Mouse (Mus musculus): ENCODE data around the gene Tec.

The Tec gene

GRCm38 (mm10) chr5:72891534-72891933 is 23.3 kb upstream of the Tec start:
- DNase-seq (ENCODE audit: low read depth, low spot score), result no peak

GRCm38 (mm10) chr5:72888260-72888659 is 20.0 kb upstream of the Tec start:
- no peak for DNase-seq (ENCODE audit: low read depth, low spot score)

GRCm38 (mm10) chr5:72886458-72887222 is 18.4 kb upstream of the Tec start:
- DNase-seq (ENCODE audit: low read depth, low spot score), result no peak

GRCm38 (mm10) chr5:72883706-72884105 is 15.4 kb upstream of the Tec start:
- DNase-seq (ENCODE audit: low read depth, low spot score), result no peak

GRCm38 (mm10) chr5:72882412-72882765 is 14.1 kb upstream of the Tec start:
- DNase-seq (ENCODE audit: low read depth, low spot score), result no peak

- DNase-seq (ENCODE audit: low read depth, low spot score), result no peak
These were observed 13.6 kb upstream of the Tec start for GRCm38 (mm10) chr5:72881748-72882411.

- no peak for DNase-seq (ENCODE audit: low read depth, low spot score)
These were observed 11.5 kb upstream of the Tec start for GRCm38 (mm10) chr5:72879736-72880135.

GRCm38 (mm10) chr5:72871114-72871513 is 2.8 kb upstream of the Tec start:
- no peak for DNase-seq (ENCODE audit: low read depth, low spot score)

GRCm38 (mm10) chr5:72869779-72870608 is 1.7 kb upstream of the Tec start:
- DNase-seq (ENCODE audit: low read depth, low spot score), result no peak

GRCm38 (mm10) chr5:72867036-72867672 is 1.1 kb downstream of the Tec start:
- DNase-seq (ENCODE audit: low read depth, low spot score), result no peak

GRCm38 (mm10) chr5:72866260-72866905 is 1.9 kb downstream of the Tec start:
- no peak for DNase-seq (ENCODE audit: low read depth, low spot score)

- no peak for DNase-seq (ENCODE audit: low read depth, low spot score)
These were observed 3.6 kb downstream of the Tec start for GRCm38 (mm10) chr5:72864654-72865178.

GRCm38 (mm10) chr5:72863166-72863565 is 5.1 kb downstream of the Tec start:
- DNase-seq (ENCODE audit: low read depth, low spot score), result no peak

- no peak for DNase-seq (ENCODE audit: low read depth, low spot score)
These were observed 6.4 kb downstream of the Tec start for GRCm38 (mm10) chr5:72861726-72862385.

- DNase-seq (ENCODE audit: low read depth, low spot score), result no peak
These were observed 7.4 kb downstream of the Tec start for GRCm38 (mm10) chr5:72860899-72861298.

GRCm38 (mm10) chr5:72858306-72858705 is 10.0 kb downstream of the Tec start:
- DNase-seq (ENCODE audit: low read depth, low spot score), result no peak

- DNase-seq (ENCODE audit: low read depth, low spot score), result no peak
These were observed 10.5 kb downstream of the Tec start for GRCm38 (mm10) chr5:72857756-72858155.

- no peak for DNase-seq (ENCODE audit: low read depth, low spot score)
These were observed 11.9 kb downstream of the Tec start for GRCm38 (mm10) chr5:72856255-72856878.

- no peak for DNase-seq (ENCODE audit: low read depth, low spot score)
These were observed 12.6 kb downstream of the Tec start for GRCm38 (mm10) chr5:72855685-72856124.
